Mouse (Mus musculus): ENCODE data around the gene Slc4a8.
"Not testable (repeated sequence)": the region's sequence is repeated elsewhere in the genome, so short reads cannot be mapped to it uniquely, and the experiment has no call there.

Slc4a8 gene

GRCm38 (mm10) chr15:100772685-100773084, 11.1 kb downstream of the Slc4a8 start:
- DNase-seq (ENCODE audit: low read depth, low spot score) = no peak

DNA sequence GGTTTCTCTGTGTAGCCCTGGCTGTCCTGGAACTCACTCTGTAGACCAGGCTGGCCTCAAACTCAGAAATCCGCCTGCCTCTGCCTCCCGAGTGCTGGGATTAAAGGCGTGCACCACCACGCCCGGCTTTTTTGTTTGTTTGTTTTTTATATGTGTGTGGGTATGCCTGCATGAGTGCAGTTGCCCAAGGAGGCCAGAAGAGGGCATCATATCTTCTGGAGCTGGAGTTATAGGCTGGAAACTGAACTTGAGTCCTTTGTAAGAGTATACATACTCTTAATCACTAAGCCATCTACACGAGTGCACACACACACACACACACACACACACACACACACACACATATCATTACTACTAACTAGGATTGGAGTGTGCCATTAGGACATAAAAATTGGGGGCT, 12.3 kb downstream of the Slc4a8 start:
- DNase-seq (ENCODE audit: low read depth, low spot score) = not testable (repeated sequence)

DNA sequence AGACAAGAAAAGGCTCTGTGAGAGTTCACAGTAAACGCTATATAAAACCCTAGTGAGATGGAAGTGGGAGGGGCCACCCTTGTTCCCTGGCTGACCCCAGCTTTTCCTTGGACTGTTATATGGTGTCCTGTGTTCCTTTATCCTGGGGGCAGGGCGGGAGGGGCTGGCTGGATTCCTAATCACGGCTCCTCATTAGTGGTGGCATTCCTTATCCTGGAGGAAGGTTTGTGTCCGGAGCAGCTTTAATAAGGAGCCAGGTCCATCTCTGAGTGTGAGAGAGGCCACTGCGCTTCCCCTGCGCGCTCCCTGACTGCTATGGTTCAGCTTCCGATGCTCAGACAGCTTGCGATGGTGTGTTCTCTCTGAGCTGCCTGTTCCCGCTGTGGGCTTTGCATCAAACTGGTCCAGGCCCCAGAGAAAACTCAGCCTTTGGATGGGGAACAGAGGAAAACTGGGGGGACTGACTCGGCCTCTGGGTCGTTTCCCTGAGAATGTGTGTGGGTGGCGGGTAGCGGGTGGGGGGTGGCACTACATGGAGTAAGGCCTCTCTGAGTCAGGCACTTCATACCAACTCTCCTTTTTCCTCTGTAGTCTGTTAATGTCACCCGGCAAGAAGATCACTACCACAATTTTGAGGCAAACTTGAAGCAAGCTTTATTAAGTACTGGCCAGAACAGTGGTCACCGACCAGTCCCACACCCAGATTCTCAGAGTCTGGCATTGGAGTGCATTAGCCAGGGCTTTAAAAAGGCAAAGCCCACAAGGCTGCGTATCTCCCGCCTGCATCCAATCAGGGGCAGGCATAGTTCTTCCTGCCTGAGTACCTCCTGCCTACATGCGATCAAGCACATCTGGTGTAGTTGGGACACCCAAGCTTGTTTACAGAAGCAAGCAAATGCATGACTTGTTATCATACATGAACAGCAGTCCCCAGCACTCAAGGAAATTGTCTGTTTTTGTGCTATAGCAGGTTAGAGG, 13.9 kb downstream of the Slc4a8 start:
- DNase-seq (ENCODE audit: low read depth, low spot score) = no peak

- DNase-seq (ENCODE audit: low read depth, low spot score) = no peak
Observed at GRCm38 (mm10) chr15:100776424-100776823, 14.9 kb downstream of the Slc4a8 start.

- DNase-seq (ENCODE audit: low read depth, low spot score) = no peak
Observed at GRCm38 (mm10) chr15:100777020-100778016, 15.8 kb downstream of the Slc4a8 start.

DNA sequence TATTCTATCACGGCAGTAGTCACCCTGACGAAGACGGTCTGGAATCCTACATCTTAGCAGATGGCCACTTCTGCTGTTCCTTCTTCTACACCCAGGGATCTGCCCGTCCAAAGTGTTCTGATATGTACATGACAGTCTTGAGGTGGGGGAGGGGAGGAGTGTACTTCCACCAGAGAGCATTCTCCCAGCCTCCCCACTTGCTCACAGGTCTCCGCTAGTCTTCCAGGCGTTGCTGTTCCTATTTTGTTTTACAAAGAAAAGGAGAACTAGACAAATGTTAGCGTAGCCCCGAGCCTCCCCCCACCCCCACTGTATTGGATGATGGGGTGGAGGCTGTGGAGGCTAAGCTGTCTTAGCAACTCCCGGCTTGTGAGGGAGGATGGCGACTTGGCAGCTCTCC, 18.3 kb downstream of the Slc4a8 start:
- no peak for DNase-seq (ENCODE audit: low read depth, low spot score)

- DNase-seq (ENCODE audit: low read depth, low spot score) = no peak
Observed at GRCm38 (mm10) chr15:100783244-100783987, 21.9 kb downstream of the Slc4a8 start.

- DNase-seq (ENCODE audit: low read depth, low spot score) = no peak
Observed at GRCm38 (mm10) chr15:100790219-100790618, 28.7 kb downstream of the Slc4a8 start.

DNA sequence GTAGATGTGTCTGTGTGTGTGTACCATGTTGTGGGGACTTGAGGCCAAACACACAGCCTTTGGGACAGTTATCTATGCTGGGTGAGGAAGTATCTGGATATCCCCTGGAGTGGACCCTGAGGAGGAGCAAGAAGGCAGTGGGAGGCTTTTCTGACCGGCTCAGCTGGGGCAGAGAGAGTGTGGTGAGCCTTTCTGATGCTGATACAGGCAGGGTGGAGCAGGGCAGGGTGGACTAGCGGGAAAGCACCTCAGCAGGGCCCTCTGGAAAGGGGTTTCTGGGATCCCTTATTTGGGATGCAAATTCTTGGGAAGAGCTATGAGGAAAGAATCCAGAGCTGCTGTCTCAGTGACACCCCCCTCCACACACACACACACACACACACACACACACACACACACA, 30.8 kb downstream of the Slc4a8 start:
- DNase-seq (ENCODE audit: low read depth, low spot score) = no peak

- DNase-seq (ENCODE audit: low read depth, low spot score) = no peak
Observed at GRCm38 (mm10) chr15:100800914-100801313, 39.4 kb downstream of the Slc4a8 start.

DNA sequence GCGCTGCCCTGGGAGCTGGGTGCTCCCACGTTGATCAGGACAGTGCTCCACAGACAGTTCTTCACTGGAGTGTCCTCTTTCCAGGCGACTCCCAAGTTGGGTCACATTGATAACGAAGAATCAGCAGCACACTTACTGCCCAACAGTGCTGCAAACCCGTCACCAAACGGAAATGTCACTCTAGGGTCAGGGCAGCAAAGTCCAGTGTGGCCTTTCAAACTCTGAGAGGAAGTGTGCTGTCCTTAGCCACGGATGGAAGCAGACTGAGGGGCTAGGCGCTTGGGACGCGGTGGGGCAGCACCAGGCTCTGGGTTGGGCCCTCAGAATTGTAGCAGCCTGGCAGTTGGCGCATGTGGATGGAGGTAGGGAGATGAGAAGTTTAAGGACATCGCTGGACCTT, 46.5 kb downstream of the Slc4a8 start:
- no peak for DNase-seq (ENCODE audit: low read depth, low spot score)

DNA sequence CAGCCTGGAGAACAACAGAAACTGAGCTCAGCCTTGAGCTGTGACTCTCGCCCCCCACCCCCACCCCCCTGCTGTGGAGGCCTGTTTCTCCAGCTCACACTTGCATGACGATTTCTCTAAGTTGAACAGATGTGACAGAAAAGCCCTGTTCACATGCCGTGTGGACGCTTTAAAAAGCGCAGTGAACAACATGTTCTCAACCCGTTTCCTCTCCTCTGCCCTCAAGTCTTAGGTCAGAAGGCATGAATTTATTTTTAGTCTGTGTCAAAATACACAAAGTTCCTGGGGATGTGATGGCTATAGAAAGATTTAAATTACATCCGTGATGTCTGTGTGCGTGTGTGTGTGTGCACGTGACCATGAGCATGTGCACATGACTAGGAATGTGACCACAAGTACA, 46.9 kb downstream of the Slc4a8 start:
- DNase-seq (ENCODE audit: low read depth, low spot score) = no peak

GRCm38 (mm10) chr15:100810243-100810642, 48.7 kb downstream of the Slc4a8 start:
- no peak for DNase-seq (ENCODE audit: low read depth, low spot score)

DNA sequence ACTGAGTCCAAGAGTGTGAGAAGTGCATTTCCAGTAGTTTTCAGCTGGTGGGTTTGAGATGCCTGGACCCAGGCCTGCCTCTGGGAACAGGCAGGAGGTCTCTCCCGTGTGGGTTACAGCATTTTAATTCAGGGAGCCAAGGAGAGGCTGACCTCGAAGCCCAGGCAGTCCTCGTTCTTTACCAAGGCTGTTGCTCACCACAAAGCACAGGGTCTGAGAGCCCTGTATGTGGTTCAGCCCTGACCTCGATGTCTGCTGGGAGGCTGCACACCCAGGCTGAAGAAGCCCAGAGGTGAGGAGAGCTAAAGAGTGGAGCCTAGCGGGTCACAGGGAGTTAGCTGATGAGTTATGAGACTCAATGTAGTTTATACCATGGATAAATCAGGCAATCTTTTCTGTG, 52.0 kb downstream of the Slc4a8 start:
- no peak for DNase-seq (ENCODE audit: low read depth, low spot score)

GRCm38 (mm10) chr15:100814066-100814465, 52.5 kb downstream of the Slc4a8 start:
- no peak for DNase-seq (ENCODE audit: low read depth, low spot score)

GRCm38 (mm10) chr15:100815310-100815709, 53.8 kb downstream of the Slc4a8 start:
- no peak for DNase-seq (ENCODE audit: low read depth, low spot score)

GRCm38 (mm10) chr15:100818860-100819259, 57.3 kb downstream of the Slc4a8 start:
- DNase-seq (ENCODE audit: low read depth, low spot score) = no peak

GRCm38 (mm10) chr15:100821824-100822223, 60.3 kb downstream of the Slc4a8 start:
- DNase-seq (ENCODE audit: low read depth, low spot score) = no peak

DNA sequence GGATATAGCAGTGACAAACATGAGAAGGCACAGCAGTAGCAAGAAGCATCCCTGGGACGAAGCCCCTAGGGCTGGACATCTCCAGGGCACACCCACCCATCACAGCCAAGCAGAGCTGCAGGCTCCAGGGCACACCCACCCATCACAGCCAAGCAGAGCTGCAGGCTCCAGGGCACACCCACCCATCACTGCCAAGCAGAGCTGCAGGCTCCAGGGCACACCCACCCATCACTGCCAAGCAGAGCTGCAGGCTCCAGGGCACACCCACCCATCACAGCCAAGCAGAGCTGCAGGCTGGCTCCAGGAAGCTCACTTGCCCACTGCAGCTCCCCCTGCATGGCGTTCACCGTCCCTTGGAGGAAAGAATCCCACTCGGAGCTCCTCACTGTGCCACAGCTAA, 60.8 kb downstream of the Slc4a8 start:
- not testable (repeated sequence) for DNase-seq (ENCODE audit: low read depth, low spot score)

- DNase-seq (ENCODE audit: low read depth, low spot score) = no peak
Observed at GRCm38 (mm10) chr15:100825249-100825856, 63.8 kb downstream of the Slc4a8 start.

- no peak for DNase-seq (ENCODE audit: low read depth, low spot score)
Observed at GRCm38 (mm10) chr15:100826076-100826475, 64.5 kb downstream of the Slc4a8 start.

Data from retina, postnatal 7 days (tissue).